Mouse (Mus musculus): ENCODE data around the gene Aif1.

GRCm38 (mm10) chr17:35198029-35198428, 22.2 kb upstream of the Aif1 start:
- TF ChIP-seq CTCF (IDR thresholded peaks at IDR 0.05; ENCODE audit: extremely low read depth, insufficient read depth, insufficient read length, insufficient replicate concordance) (no peak), POLR2A (IDR thresholded peaks at IDR 0.05; ENCODE audit: low read depth, low read length) (no peak)
